Mouse (Mus musculus): ENCODE measurements around the gene Klf13.
A peak's percentile ranks its signal among the peaks of the same experiment; 100 is the strongest.

Gene Klf13

GRCm38 (mm10) chr7:63938914-63939396 lies at the start of gene Klf13:
TSS of gene Klf13 (minus strand) at chr7:63938915.
- DNase-seq (ENCODE audit: low spot score in 2 of 2), result peak; percentile 98 to 100

- no peak for DNase-seq (ENCODE audit: low spot score in 2 of 2)
Measured at GRCm38 (mm10) chr7:63988391-63988790, 49.7 kb upstream of the Klf13 start.

- peak in 1 of 2 experiments; percentile 16 for DNase-seq (ENCODE audit: low spot score in 2 of 2)
Measured at GRCm38 (mm10) chr7:63986407-63987182, 47.9 kb upstream of the Klf13 start.

- no peak for DNase-seq (ENCODE audit: low spot score in 2 of 2)
Measured at GRCm38 (mm10) chr7:63985696-63986406, 47.1 kb upstream of the Klf13 start.

- no peak for DNase-seq (ENCODE audit: low spot score in 2 of 2)
Measured at GRCm38 (mm10) chr7:63985266-63985665, 46.6 kb upstream of the Klf13 start.

- DNase-seq (ENCODE audit: low spot score in 2 of 2), result no peak
Measured at GRCm38 (mm10) chr7:63984329-63984728, 45.6 kb upstream of the Klf13 start.

- no peak for DNase-seq (ENCODE audit: low spot score in 2 of 2)
Measured at GRCm38 (mm10) chr7:63977631-63978030, 38.9 kb upstream of the Klf13 start.

- no peak for DNase-seq (ENCODE audit: low spot score in 2 of 2)
Measured at GRCm38 (mm10) chr7:63970986-63971385, 32.3 kb upstream of the Klf13 start.

GRCm38 (mm10) chr7:63969941-63970340 lies 31.2 kb upstream of the Klf13 start:
- no peak for DNase-seq (ENCODE audit: low spot score in 2 of 2)

GRCm38 (mm10) chr7:63965635-63966418 lies 27.1 kb upstream of the Klf13 start:
- no peak for DNase-seq (ENCODE audit: low spot score in 2 of 2)

- peak; percentile 71 to 82 for DNase-seq (ENCODE audit: low spot score in 2 of 2)
Measured at GRCm38 (mm10) chr7:63965135-63965534, 26.4 kb upstream of the Klf13 start.

- DNase-seq (ENCODE audit: low spot score in 2 of 2), result no peak
Measured at GRCm38 (mm10) chr7:63964121-63964520, 25.4 kb upstream of the Klf13 start.

GRCm38 (mm10) chr7:63963632-63964031 lies 24.9 kb upstream of the Klf13 start:
- no peak for DNase-seq (ENCODE audit: low spot score in 2 of 2)

- no peak for DNase-seq (ENCODE audit: low spot score in 2 of 2)
Measured at GRCm38 (mm10) chr7:63957872-63958640, 19.3 kb upstream of the Klf13 start.

- no peak for DNase-seq (ENCODE audit: low spot score in 2 of 2)
Measured at GRCm38 (mm10) chr7:63956981-63957713, 18.4 kb upstream of the Klf13 start.

- no peak for DNase-seq (ENCODE audit: low spot score in 2 of 2)
Measured at GRCm38 (mm10) chr7:63956138-63956823, 17.6 kb upstream of the Klf13 start.

- DNase-seq (ENCODE audit: low spot score in 2 of 2), result no peak
Measured at GRCm38 (mm10) chr7:63955440-63955839, 16.7 kb upstream of the Klf13 start.

- DNase-seq (ENCODE audit: low spot score in 2 of 2), result no peak
Measured at GRCm38 (mm10) chr7:63952077-63952898, 13.6 kb upstream of the Klf13 start.

- no peak for DNase-seq (ENCODE audit: low spot score in 2 of 2)
Measured at GRCm38 (mm10) chr7:63950931-63951607, 12.4 kb upstream of the Klf13 start.

All from heart, adult 9 months (tissue).